Comparison of ENCODE assay signal across 12 mouse cellular contexts in genomic region chr12:85182345-85182643, GRCm38 (mm10). TPM values are rescaled to one million over a fixed set of nuclear protein-coding genes. Genes with fewer than 3 reads are reported as not detected.
DNase-seq lines count a peak whose midpoint lies in the region; ATAC-seq and TF ChIP-seq lines count a peak whose summit lies in the region.
"Had no signal": no experiment of that assay in that cellular context is flagged by ENCODE, and none has a peak within 500 bp of the region (broad histone marks: within the 10 kb centered on the region; RNA-seq: fewer than 3 reads in every experiment).

No protein-coding gene starts in this region.

- WGBS in heart, embryonic 12.5 days, result 24% methylated on average over 8 of the region's 8 CpGs
- WGBS in embryonic facial prominence, embryonic 14.5 days, result 9% methylated on average over 8 of the region's 8 CpGs
- 9% methylated on average over 8 of the region's 8 CpGs for WGBS in midbrain, embryonic 11.5 days

- intact Hi-C loops in heart, postnatal 10 days (cut with DNase I), result no loop called here

- no peak overlapping the region for H3K9ac ChIP-seq in heart, embryonic 12.5 days
- no peak overlapping the region for H3K9ac ChIP-seq in embryonic facial prominence, embryonic 14.5 days (ENCODE audit: low read depth, low read length)
- H3K9ac ChIP-seq in midbrain, embryonic 11.5 days (ENCODE audit: low read length), result peak overlapping the region; percentile 20; the same call in 1 of the 2 replicates
- H3K9ac ChIP-seq: liver, embryonic 13.5 days had no signal

- DNase-seq in heart, postnatal 10 days, result no peak
- peak; percentile 44 for DNase-seq in brain, embryonic 14.5 days (ENCODE audit: low read depth)
- DNase-seq in embryonic facial prominence, embryonic 14.5 days (ENCODE audit: low spot score), result peak; percentile 68
- no peak for DNase-seq in midbrain, embryonic 11.5 days (ENCODE audit: low spot score, missing footprints)
- DNase-seq in cerebellum, postnatal 4 days (ENCODE audit: low spot score in 2 of 2), result no peak
- no peak for DNase-seq in right cerebral cortex, adult 18-20 months
- DNase-seq in layer of hippocampus, postnatal 10 days (ENCODE audit: low spot score in 2 of 2), result no peak
- DNase-seq: liver, embryonic 13.5 days; right cerebral cortex, postnatal 14 days had no signal

- no peak for TF ChIP-seq POLR2A in brain, embryonic 14.5 days (IDR thresholded peaks at IDR 0.05; ENCODE audit: borderline replicate concordance, extremely low read depth, insufficient read depth, insufficient read length, poor library complexity, severe bottlenecking)

- no peaks in the 10 kb centered on the region for H3K36me3 ChIP-seq in heart, embryonic 12.5 days
- H3K36me3 ChIP-seq in embryonic facial prominence, embryonic 14.5 days (ENCODE audit: control insufficient read depth, insufficient read depth, low read length), result no peaks in the 10 kb centered on the region
- H3K36me3 ChIP-seq in midbrain, embryonic 11.5 days (ENCODE audit: control insufficient read depth, insufficient read depth, low read length), result no peaks in the 10 kb centered on the region
- H3K36me3 ChIP-seq: liver, embryonic 13.5 days had no signal

- no peak overlapping the region for H3K4me3 ChIP-seq in heart, embryonic 12.5 days
- H3K4me3 ChIP-seq in embryonic facial prominence, embryonic 14.5 days (ENCODE audit: low read depth, low read length), result no peak overlapping the region
- H3K4me3 ChIP-seq in midbrain, embryonic 11.5 days (ENCODE audit: low read depth, low read length), result no peak overlapping the region
- H3K4me3 ChIP-seq: erythroblast, embryonic 14.5 days; liver, embryonic 13.5 days had no signal

- ATAC-seq in heart, embryonic 12.5 days (ENCODE audit: insufficient number of reproducible peaks, low FRiP score), result no peak
- ATAC-seq in embryonic facial prominence, embryonic 14.5 days (ENCODE audit: low read depth), result peak; percentile 60; the same call in 1 of the 2 replicates
- peak; percentile 27; the same call in 1 of the 2 replicates for ATAC-seq in midbrain, embryonic 11.5 days (ENCODE audit: low FRiP score)

- TF ChIP-seq CTCF in brain, embryonic 14.5 days (IDR thresholded peaks at IDR 0.05; ENCODE audit: borderline replicate concordance, extremely low read depth, insufficient read depth, insufficient read length), result no peak

- H3K4me1 ChIP-seq in heart, embryonic 12.5 days (replicated peaks), result peaks cover 31% of the 10 kb centered on the region
- H3K4me1 ChIP-seq in embryonic facial prominence, embryonic 14.5 days (ENCODE audit: control insufficient read depth, insufficient read depth, low read length), result peaks cover 33% of the 10 kb centered on the region
- peaks cover 11% of the 10 kb centered on the region for H3K4me1 ChIP-seq in midbrain, embryonic 11.5 days (ENCODE audit: control insufficient read depth, insufficient read depth, low read length)

- peak overlapping the region; percentile 6; the same call in 1 of the 2 replicates for H3K4me2 ChIP-seq in heart, embryonic 12.5 days
- H3K4me2 ChIP-seq in embryonic facial prominence, embryonic 14.5 days (ENCODE audit: low read depth, low read length), result peak overlapping the region; percentile 26
- H3K4me2 ChIP-seq in midbrain, embryonic 11.5 days, result peak overlapping the region; percentile 9; the same call in 1 of the 2 replicates
- H3K4me2 ChIP-seq: liver, embryonic 13.5 days had no signal

- H3K27me3 ChIP-seq in heart, embryonic 12.5 days (replicated peaks), result peaks cover 55% of the 10 kb centered on the region
- H3K27me3 ChIP-seq in embryonic facial prominence, embryonic 14.5 days (replicated peaks; ENCODE audit: control insufficient read depth, insufficient read depth, low read length), result peaks cover 3% of the 10 kb centered on the region; the same call in 1 of the 2 replicates
- peaks cover 5% of the 10 kb centered on the region; the same call in 1 of the 2 replicates for H3K27me3 ChIP-seq in midbrain, embryonic 11.5 days (ENCODE audit: control insufficient read depth, insufficient read depth, low read length)

- H3K27ac ChIP-seq in heart, embryonic 12.5 days (ENCODE audit: poor library complexity, severe bottlenecking), result no peak overlapping the region
- no peak overlapping the region for H3K27ac ChIP-seq in embryonic facial prominence, embryonic 14.5 days (replicated peaks; ENCODE audit: low read depth, low read length)
- no peak overlapping the region for H3K27ac ChIP-seq in midbrain, embryonic 11.5 days (ENCODE audit: low read depth, low read length)
- H3K27ac ChIP-seq: liver, embryonic 13.5 days had no signal

- no peaks in the 10 kb centered on the region for H3K9me3 ChIP-seq in heart, embryonic 12.5 days (replicated peaks)
- H3K9me3 ChIP-seq in embryonic facial prominence, embryonic 14.5 days (ENCODE audit: control insufficient read depth, low read length), result no peaks in the 10 kb centered on the region
- no peaks in the 10 kb centered on the region for H3K9me3 ChIP-seq in midbrain, embryonic 11.5 days (ENCODE audit: control insufficient read depth, low read length)
- H3K9me3 ChIP-seq: liver, embryonic 13.5 days had no signal

RNA-seq across cellular contexts. Expression of gene Pgf, which starts 4.7 kb away (rescaled TPM):
- 8.3 TPM in 2 replicates for polyA plus RNA-seq in heart, embryonic 12.5 days (2016; fragmentation: Nextera tagmentation; extraction: Ambion mirVana)
- total RNA-seq in heart, postnatal 10 days (2021), result 1 to 10 TPM; 2.4 to 6.2 TPM
- polyA plus RNA-seq in brain, embryonic 14.5 days (2012; rRNA removed), result 5.0 and 5.7 TPM in 2 replicates
- polyA plus RNA-seq in embryonic facial prominence, embryonic 14.5 days (2014; fragmentation: Nextera tagmentation; extraction: Ambion mirVana), result 18.0 and 20.2 TPM in 2 replicates
- polyA plus RNA-seq in midbrain, embryonic 11.5 days (2014; fragmentation: Nextera tagmentation; extraction: Ambion mirVana), result 2.5 and 2.9 TPM in 2 replicates
- total RNA-seq in layer of hippocampus, postnatal 10 days (2021), result 1 to 10 TPM; 5.1 to 6.0 TPM
- total RNA-seq: granulocyte monocyte progenitor cell, adult 5-6 weeks had no signal
- polyA plus RNA-seq: erythroblast, embryonic 14.5 days had no signal

RNA-seq across cellular contexts. Expression of gene Rps6kl1, which starts 31.2 kb away (rescaled TPM):
- 1.2 and 1.6 TPM in 2 replicates for polyA plus RNA-seq in heart, embryonic 12.5 days (2016; fragmentation: Nextera tagmentation; extraction: Ambion mirVana)
- total RNA-seq in heart, postnatal 10 days (2021), result 1 to 10 TPM; 3.2 to 3.8 TPM
- 26.9 and 28.2 TPM in 2 replicates for polyA plus RNA-seq in brain, embryonic 14.5 days (2012; rRNA removed)
- 1.5 and 1.8 TPM in 2 replicates for polyA plus RNA-seq in embryonic facial prominence, embryonic 14.5 days (2014; fragmentation: Nextera tagmentation; extraction: Ambion mirVana)
- 1.9 and 2.1 TPM in 2 replicates for polyA plus RNA-seq in midbrain, embryonic 11.5 days (2014; fragmentation: Nextera tagmentation; extraction: Ambion mirVana)
- total RNA-seq in layer of hippocampus, postnatal 10 days (2021), result 10 to 100 TPM; 41.5 to 48.4 TPM
- total RNA-seq: granulocyte monocyte progenitor cell, adult 5-6 weeks had no signal

RNA-seq across cellular contexts. Expression of gene Eif2b2, which starts 37.0 kb away (rescaled TPM):
- polyA plus RNA-seq in heart, embryonic 12.5 days (2016; fragmentation: Nextera tagmentation; extraction: Ambion mirVana), result 49.0 and 51.3 TPM in 2 replicates
- 10 to 100 TPM; 56.5 to 57.8 TPM for total RNA-seq in heart, postnatal 10 days (2021)
- 118 and 154 TPM in 2 replicates for polyA plus RNA-seq in brain, embryonic 14.5 days (2012; rRNA removed)
- polyA plus RNA-seq in embryonic facial prominence, embryonic 14.5 days (2014; fragmentation: Nextera tagmentation; extraction: Ambion mirVana), result 74.5 and 91.6 TPM in 2 replicates
- polyA plus RNA-seq in midbrain, embryonic 11.5 days (2014; fragmentation: Nextera tagmentation; extraction: Ambion mirVana), result 91.5 and 93.6 TPM in 2 replicates
- total RNA-seq in layer of hippocampus, postnatal 10 days (2021), result 10 to 100 TPM; 57.4 to 85.0 TPM

Comparison
In these comparisons a context has a peak if more than half of its experiments do, and no peak if none do; other contexts are left out.
1. DNase-seq: peak in brain, embryonic 14.5 days (single experiment) and embryonic facial prominence, embryonic 14.5 days (single experiment); none in heart, postnatal 10 days (0 of 2), midbrain, embryonic 11.5 days (single experiment), cerebellum, postnatal 4 days (0 of 2), right cerebral cortex, adult 18-20 months (single experiment) and layer of hippocampus, postnatal 10 days (0 of 2).
2. Peak in every context shown above with its lines, with median percentiles within 50 percentile points of each other: H3K4me2 ChIP-seq.